Mouse (Mus musculus): ENCODE data around the gene Cul5.

Gene Cul5

DNA sequence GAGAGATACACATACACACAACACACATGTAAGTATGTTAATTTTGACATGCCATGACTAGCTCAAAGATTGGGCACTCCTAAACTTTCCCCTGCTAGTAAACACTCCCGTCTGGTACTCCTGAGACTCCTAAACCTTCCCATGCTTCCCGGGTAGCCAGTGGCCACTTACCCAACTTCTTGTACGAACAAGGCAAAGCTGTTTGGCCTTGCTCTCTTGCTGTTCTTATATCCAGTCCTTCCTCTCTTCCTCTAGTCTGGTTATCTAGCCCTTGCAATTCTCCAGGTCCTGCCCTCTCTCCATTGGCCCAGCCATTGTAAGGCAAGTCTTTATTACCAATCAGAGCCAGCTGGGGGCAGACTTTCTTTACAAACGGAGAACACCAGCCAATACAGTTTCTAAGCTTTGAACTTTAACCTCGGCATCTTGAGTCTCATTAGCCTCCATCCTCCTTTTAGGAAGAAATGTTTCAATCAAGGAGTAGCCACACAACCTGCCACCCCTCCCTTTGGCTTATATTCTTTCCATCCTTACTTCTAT, at the start of gene Cul5:
Gene Cul5 (minus strand): TSS at position 335 of the 540 bp plus-strand sequence.
- DNase-seq (ENCODE audit: low read depth, low spot score): no peak

DNA sequence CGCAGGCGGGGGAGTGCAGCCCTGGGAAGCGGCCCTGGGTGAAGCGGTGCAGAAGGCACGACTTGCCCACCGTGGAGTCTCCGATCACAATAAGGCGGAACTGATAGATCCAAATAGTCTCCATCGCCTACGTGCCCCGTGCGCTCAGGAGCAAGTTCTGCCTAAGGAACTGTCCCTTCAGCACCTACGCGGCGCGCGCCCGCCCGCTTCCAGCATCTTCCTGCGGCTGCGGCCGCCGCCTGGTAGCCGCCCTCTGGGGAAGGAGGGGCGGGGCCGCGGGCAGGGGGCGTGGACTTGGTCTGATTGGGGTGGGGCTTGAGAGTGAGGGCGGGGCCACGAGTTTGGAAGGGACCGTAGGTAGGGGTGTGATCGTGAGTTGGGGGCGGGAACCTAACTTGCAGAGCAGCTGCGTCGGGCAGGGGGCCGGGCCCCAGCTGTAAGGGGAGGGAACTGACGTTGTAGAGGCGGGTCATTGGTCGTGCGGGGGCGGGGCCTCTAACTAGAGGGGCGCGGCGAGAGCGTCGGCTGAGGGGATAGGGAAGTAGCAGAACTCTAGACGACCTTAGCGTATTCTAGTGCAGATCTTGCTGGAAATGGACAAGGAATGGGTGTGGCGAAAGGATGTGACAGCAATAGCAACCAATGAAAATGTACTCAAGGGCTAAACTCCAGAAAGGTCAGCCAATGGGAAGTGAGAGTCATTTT, 36.3 kb upstream of the Cul5 start, which contains the start of gene Rab39:
Gene Rab39 (minus strand): TSS at position 241 of the 705 bp plus-strand sequence.
- DNase-seq (ENCODE audit: low read depth, low spot score): peak; percentile 30

- no peak for DNase-seq (ENCODE audit: low read depth, low spot score)
Measured at GRCm38 (mm10) chr9:53705491-53705991, 35.7 kb upstream of the Cul5 start.

DNA sequence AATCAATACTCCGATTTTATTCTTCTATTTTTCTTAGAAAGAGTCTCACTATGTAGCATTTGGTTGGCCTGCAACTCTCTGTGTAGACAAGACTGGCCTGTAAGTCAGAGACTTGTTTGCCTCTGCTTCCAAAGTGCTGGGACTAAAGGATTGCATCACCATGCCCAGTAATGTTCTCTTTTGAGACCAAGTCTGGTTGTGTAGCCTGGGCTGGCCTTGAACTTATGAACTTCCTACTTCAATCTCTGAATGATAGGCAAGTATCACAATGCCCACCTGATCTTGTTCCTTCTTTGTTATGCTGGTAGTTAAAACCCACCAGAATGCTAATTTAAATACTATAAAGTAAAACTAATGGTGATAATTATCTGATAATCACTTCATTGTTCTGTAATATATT, 33.2 kb upstream of the Cul5 start:
- DNase-seq (ENCODE audit: low read depth, low spot score): no peak

- no peak for DNase-seq (ENCODE audit: low read depth, low spot score)
Measured at GRCm38 (mm10) chr9:53700496-53700895, 30.7 kb upstream of the Cul5 start.

DNA sequence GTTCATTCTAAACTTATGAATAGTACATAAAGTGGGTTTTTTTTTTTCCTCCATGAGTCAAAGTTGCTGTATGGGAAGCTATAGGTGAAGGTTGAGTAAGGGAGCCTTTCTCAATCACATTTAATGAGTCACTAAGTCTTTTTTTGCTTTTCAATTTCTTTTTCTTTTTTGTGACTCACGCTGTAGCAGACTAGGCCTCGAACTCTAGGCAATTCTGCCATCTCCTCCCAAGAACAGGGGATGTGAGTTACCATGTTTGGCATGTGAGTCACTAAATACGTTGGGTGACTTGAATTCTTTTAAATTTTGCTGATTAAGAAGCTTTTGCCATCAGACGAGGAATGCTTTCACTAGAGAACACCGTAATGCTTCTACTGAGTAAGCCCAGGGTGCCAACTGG, 26.0 kb upstream of the Cul5 start:
- DNase-seq (ENCODE audit: low read depth, low spot score): no peak

- no peak for DNase-seq (ENCODE audit: low read depth, low spot score)
Measured at GRCm38 (mm10) chr9:53693718-53694117, 23.9 kb upstream of the Cul5 start.

DNA sequence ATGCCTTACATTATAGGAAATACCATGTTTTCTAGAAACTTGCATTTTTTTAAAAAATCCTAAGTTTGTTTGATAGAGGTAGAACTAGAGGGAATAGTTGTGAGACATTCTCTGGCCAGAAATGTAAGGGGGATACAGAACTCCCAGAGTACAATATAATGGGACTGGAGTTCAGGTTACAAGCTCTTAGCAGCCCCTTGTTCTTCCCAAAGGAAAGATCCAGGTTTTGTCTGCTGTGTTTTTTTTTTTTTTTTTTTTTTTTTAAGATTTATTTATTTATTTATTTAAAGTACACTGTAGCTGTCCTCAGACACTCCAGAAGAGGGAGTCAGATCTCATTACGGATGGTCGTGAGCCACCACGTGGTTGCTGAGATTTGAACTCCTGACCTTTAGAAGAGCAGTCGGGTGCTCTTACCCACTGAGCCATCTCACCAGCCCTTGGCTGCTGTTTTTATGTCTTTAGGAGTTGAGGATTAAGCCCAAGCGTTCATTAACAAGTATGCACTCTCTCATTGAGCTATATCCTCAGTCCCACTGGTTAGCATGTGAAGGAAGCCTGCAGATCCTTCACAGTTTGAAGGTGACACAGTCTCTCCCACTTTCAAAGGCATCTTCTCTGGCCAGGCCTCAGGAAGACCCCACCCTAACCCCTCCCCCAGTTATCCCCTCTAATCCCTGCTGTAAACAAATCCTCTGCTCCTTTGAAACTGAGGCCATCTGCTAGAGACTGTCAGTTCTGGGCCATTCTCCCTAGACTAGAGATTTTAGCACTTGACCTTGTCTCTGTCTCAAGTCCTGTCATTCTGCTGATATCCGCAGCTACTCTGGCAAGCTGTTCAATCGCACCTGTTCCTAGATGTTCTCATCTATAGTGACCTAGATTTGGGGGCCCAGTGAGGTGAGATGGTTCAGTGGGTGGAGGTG, 22.2 kb upstream of the Cul5 start:
- DNase-seq (ENCODE audit: low read depth, low spot score): no peak

DNA sequence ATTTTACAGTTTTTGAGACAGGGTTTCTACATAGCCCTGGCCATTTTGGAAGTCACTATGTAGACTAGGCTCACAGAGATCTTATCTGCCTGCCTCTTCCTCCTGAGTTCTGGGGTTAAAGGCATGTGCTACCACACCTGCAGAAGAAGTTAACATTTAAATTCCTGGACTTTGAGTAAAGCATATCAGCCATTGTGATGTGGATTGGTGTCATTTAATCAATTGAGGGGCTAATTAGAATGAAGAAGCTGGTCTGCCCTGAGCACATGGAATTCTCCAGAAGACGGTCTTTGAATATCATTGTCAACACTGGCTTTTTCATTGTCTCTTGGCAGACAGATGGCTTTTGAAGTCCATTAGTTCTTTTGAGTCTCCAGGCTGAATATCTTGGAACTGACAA, 11.0 kb upstream of the Cul5 start:
- DNase-seq (ENCODE audit: low read depth, low spot score): no peak

DNA sequence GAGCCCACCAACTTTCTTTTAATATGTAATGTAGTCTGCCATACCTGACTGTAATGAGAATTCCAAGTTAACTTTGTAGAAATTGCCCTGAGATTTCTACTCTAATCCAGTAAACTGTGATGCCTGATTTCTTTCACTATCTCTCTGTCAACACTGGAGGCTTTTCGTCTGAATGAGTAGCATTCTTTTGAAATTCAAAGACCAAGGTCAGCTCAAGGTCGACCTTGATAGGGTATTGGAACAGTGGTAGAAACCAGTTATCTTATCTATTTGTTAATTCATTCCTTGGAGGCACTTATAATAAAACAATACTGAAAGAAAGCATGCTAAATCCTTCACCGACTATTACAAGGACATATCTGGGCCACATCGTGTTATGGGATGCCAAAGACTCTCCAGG, 7.1 kb upstream of the Cul5 start:
- DNase-seq (ENCODE audit: low read depth, low spot score): no peak

- DNase-seq (ENCODE audit: low read depth, low spot score): peak; percentile 69
Measured at GRCm38 (mm10) chr9:53673571-53673970, 3.8 kb upstream of the Cul5 start.

DNA sequence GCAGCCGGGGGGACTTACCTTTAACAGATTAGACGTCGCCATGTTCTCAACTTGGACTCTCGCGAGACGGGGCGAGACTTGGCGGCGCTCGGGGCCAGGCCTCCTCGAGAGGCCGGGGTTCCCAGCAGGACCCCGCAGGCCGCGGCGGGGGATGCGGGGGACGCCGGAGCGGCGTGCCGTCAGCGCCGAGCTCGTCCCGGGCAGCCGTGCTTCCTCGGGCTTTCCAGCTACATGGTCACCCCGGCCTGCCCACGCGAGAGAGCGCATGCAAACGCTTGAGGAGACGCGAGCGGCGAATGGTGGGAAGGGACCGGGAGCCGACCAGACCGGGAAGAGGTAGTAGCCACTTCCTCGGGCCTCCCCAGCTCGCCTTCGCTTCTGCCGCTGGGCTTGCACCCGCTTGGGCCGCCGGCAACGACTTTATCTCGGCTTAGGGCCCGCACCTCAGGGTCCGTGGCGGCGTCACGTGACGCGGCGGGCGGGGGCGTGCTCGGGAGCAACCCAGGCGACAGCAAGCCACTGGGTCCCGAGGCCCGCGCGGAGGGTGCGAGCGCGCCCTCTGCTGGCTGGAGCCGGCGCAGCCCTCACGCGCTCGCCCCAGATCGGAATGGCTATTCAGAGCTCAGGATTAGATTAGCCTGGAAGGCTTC, 2.7 kb downstream of the Cul5 start:
- peak; percentile 92 for DNase-seq (ENCODE audit: low read depth, low spot score)

DNA sequence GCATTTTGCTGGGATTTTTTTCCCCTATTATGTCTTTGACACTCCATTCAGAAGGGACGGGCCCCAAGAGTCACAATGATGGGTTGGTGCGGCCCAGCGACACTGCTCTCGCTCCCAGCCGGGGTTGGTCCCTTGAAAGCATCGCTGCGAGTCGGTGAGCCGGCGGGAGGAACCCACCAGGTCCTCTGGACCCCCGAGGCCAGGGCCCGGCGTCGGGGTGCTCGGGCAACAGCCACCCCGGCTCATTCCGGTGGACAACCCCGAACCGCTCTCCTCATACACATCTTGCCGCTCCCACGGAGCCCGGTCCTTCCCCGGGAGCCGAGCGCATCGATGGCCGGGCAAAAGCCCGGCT, 3.2 kb downstream of the Cul5 start:
- no peak for DNase-seq (ENCODE audit: low read depth, low spot score)

- no peak for DNase-seq (ENCODE audit: low read depth, low spot score)
Measured at GRCm38 (mm10) chr9:53665428-53665827, 4.4 kb downstream of the Cul5 start.

GRCm38 (mm10) chr9:53664819-53665218, 5.0 kb downstream of the Cul5 start:
- no peak for DNase-seq (ENCODE audit: low read depth, low spot score)

DNA sequence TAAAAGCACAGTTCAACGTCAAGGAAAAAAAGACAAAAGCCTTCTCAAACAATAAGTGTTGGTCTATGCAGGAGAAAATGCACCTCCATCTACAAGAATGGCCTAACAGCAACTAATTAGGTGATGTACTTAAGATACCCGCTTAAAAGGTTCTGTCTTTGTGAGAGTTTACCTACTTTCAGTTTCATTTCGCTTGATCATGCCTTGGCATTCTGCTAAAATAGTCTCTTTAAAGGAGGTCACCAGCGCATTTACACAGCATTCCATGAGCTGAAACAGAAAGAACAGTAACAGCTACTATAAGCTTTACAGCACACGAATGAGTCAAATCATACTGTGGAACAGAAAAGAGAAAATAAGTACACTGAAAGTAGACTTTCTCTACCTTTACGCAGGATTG, 35.0 kb downstream of the Cul5 start:
- DNase-seq (ENCODE audit: low read depth, low spot score): no peak

- no peak for DNase-seq (ENCODE audit: low read depth, low spot score)
Measured at GRCm38 (mm10) chr9:53615246-53615645, 54.6 kb downstream of the Cul5 start.

GRCm38 (mm10) chr9:53614286-53614685, 55.5 kb downstream of the Cul5 start:
- DNase-seq (ENCODE audit: low read depth, low spot score): no peak

DNA sequence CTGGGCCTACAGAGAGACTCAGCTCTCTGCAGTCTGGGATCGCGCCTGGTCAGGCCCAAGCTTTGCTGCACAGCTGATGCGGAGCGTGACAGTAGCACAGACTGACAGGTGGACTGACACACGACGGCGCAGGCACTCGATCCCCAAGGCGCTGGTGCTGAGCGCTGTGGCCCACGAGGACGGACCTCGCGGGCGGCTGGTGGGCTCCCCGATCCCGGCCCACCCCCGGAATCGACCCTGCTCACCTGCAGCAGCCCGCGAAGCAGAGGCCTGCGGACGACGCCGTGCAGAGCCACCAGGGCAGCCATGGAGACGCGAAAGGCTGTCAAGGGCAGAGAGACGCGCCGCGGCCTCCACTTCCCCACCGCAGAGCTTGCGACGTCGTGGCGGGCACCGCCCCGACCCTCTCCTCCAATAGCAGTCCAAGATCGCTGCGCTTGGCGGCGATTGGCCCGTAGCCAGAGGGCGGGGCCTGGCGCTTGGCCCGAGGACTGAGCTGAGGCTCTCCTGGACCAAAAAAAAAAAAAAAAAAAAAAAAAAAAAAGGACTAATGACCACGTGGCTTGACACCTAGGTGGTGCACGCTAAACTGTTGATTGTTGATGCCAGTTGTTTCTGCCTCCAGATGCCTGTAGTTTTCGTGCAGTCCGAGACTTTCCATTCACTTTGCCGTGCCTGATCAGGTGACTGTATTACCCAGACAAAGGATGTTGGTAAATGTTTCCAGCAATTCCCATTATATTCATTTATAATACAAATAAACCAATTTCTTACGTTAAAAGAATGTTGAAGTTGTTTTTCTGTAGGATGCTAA, 59.6 kb downstream of the Cul5 start, which contains the start of gene Acat1:
Gene Acat1 (minus strand): TSS at position 415 of the 814 bp plus-strand sequence.
- peak; percentile 55 for DNase-seq (ENCODE audit: low read depth, low spot score)

GRCm38 (mm10) chr9:53609306-53609967, 60.4 kb downstream of the Cul5 start:
- DNase-seq (ENCODE audit: low read depth, low spot score): peak; percentile 23
